Mouse (Mus musculus) T-helper 1 cell (primary cell): Measurements from ENCODE around the gene Plgrkt.
"Not testable (repeated sequence)": the region's sequence is repeated elsewhere in the genome, so short reads cannot be mapped to it uniquely, and the experiment has no call there.

ENCODE experiments used
- in situ Hi-C: fragments of 300-600 bp; cut with MboI, MseI; formaldehyde crosslinking; loops from one replicate; pipeline ENCODE4 v1.15.1; 2025; ENCODE audit warnings: high pct_unique_total_duplicates

The Plgrkt gene

GRCm38 (mm10) chr19:29366969-29367622 is at the start of gene Plgrkt, which contains the start of gene Cd274:
TSS of gene Plgrkt (minus strand) at chr19:29367390.
TSS of gene Cd274 (plus strand) at chr19:29367455.
- in situ Hi-C loops, result loop anchor here (10.0 kb wide), 1 partner anchor 88 kb away; no protein-coding TSS in a partner anchor

GRCm38 (mm10) chr19:29416393-29416902 is 49.3 kb upstream of the Plgrkt start:
- in situ Hi-C loops, result no loop called here

GRCm38 (mm10) chr19:29414917-29415316 is 47.7 kb upstream of the Plgrkt start:
- in situ Hi-C loops, result not testable (repeated sequence)

GRCm38 (mm10) chr19:29414513-29414912 is 47.3 kb upstream of the Plgrkt start:
- in situ Hi-C loops, result no loop called here

GRCm38 (mm10) chr19:29412476-29413420 is 45.6 kb upstream of the Plgrkt start:
- in situ Hi-C loops, result no loop called here

GRCm38 (mm10) chr19:29410619-29411018 is 43.4 kb upstream of the Plgrkt start, which contains the start of gene Pdcd1lg2:
TSS of gene Pdcd1lg2 (plus strand) at chr19:29410919.
- in situ Hi-C loops, result no loop called here

- in situ Hi-C loops, result no loop called here
Measured at GRCm38 (mm10) chr19:29406042-29407017, 39.1 kb upstream of the Plgrkt start.

- in situ Hi-C loops, result no loop called here
Measured at GRCm38 (mm10) chr19:29405388-29405787, 38.2 kb upstream of the Plgrkt start.

GRCm38 (mm10) chr19:29403251-29403650 is 36.1 kb upstream of the Plgrkt start:
- in situ Hi-C loops, result no loop called here

- in situ Hi-C loops, result no loop called here
Measured at GRCm38 (mm10) chr19:29402621-29403020, 35.4 kb upstream of the Plgrkt start.

- in situ Hi-C loops, result no loop called here
Measured at GRCm38 (mm10) chr19:29400466-29400865, 33.3 kb upstream of the Plgrkt start.

GRCm38 (mm10) chr19:29399786-29400185 is 32.6 kb upstream of the Plgrkt start:
- in situ Hi-C loops, result no loop called here

GRCm38 (mm10) chr19:29396353-29396752 is 29.2 kb upstream of the Plgrkt start:
- in situ Hi-C loops, result no loop called here

- in situ Hi-C loops, result loop anchor here (5.0 kb wide), 1 partner anchor 53 kb away; no protein-coding TSS in a partner anchor
Measured at GRCm38 (mm10) chr19:29394721-29395120, 27.5 kb upstream of the Plgrkt start.

GRCm38 (mm10) chr19:29393333-29393732 is 26.1 kb upstream of the Plgrkt start:
- in situ Hi-C loops, result loop anchor here (5.0 kb wide), 1 partner anchor 54 kb away; no protein-coding TSS in a partner anchor

- in situ Hi-C loops, result loop anchor here (5.0 kb wide), 1 partner anchor 56 kb away; no protein-coding TSS in a partner anchor
Measured at GRCm38 (mm10) chr19:29391279-29391678, 24.1 kb upstream of the Plgrkt start.

- in situ Hi-C loops, result loop anchor here (5.0 kb wide), 1 partner anchor 57 kb away; no protein-coding TSS in a partner anchor
Measured at GRCm38 (mm10) chr19:29390483-29390882, 23.3 kb upstream of the Plgrkt start.

GRCm38 (mm10) chr19:29388818-29389217 is 21.6 kb upstream of the Plgrkt start:
- in situ Hi-C loops, result loop anchor here (10.0 kb wide), 1 partner anchor 106 kb away; no protein-coding TSS in a partner anchor

- in situ Hi-C loops, result loop anchor here (10.0 kb wide), 1 partner anchor 109 kb away; no protein-coding TSS in a partner anchor
Measured at GRCm38 (mm10) chr19:29385822-29386221, 18.6 kb upstream of the Plgrkt start.

GRCm38 (mm10) chr19:29384994-29385393 is 17.8 kb upstream of the Plgrkt start:
- in situ Hi-C loops, result loop anchor here (10.0 kb wide), 1 partner anchor 110 kb away; no protein-coding TSS in a partner anchor
